Mouse (Mus musculus) retina, adult 2 months (tissue): Measurements from ENCODE around the gene Gm3055.
"Not testable (repeated sequence)": the region's sequence is repeated elsewhere in the genome, so short reads cannot be mapped to it uniquely, and the experiment has no call there.

Experiments
- DNase-seq: peaks from one replicate; pipeline ENCODE4 v3.0.0-alpha.2; 2012; ENCODE audit warnings: low read depth, low spot score

Gene Gm3055

GRCm38 (mm10) chr10:81770506-81771403 is at the start of gene Gm3055:
Gene Gm3055, minus strand, starts transcription at chr10:81771161.
- not testable (repeated sequence) for DNase-seq

- DNase-seq, result not testable (repeated sequence)
These were observed 40.9 kb upstream of the Gm3055 start, which contains the start of gene Gm4767 for GRCm38 (mm10) chr10:81811899-81812298. Gene Gm4767, plus strand, starts transcription at chr10:81812186.

- DNase-seq, result not testable (repeated sequence)
These were observed 430 bp upstream of the Gm3055 start for GRCm38 (mm10) chr10:81771404-81771777.

GRCm38 (mm10) chr10:81704531-81705301 is 66.2 kb downstream of the Gm3055 start, which contains the start of gene Zfp433:
Gene Zfp433, plus strand, starts transcription at chr10:81704825.
- DNase-seq, result not testable (repeated sequence)
